Mouse (Mus musculus): ENCODE measurements at regions not wholly inside any gene's neighbourhood (a gene's known extent, or its start where the extent isn't known, plus 50 kb on each side); places are given as distances from the start of the nearest gene placed in this dataset.

DNA sequence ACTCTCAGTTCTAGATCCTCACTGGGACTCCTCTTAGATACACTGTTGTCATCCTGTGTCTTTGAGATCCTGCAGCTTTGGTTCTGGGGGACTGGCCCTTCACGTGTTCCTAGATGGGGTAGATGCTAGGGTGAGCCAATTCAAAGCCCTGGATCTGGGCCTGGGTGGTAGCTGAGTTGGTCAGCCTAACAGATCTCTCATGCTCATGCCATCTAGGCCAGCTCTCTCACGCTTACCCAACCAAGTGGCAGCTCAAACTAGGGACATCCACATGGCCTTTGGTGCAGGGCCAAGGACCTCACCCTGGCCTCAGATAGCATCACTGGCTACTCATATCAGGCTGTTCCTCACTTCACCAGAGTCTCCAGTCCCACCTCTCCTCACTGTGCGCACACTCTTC is 901.9 kb upstream of the Car8 start:
- TF ChIP-seq CTCF (IDR thresholded peaks at IDR 0.05; ENCODE audit: extremely low read depth, insufficient read length, insufficient replicate concordance, low read depth, low read length) = no peak
- no peak for TF ChIP-seq POLR2A (IDR thresholded peaks at IDR 0.05; ENCODE audit: low read depth, low read length)

Data from small intestine, adult 2 months (tissue).